Mouse (Mus musculus) liver, adult 2 months (tissue): ENCODE measurements around the gene Yars2. TPM values are rescaled to one million over a fixed set of nuclear protein-coding genes. Genes with fewer than 3 reads are reported as not detected.
"Not testable (repeated sequence)": the region's sequence is repeated elsewhere in the genome, so short reads cannot be mapped to it uniquely, and the experiment has no call there.

Source experiments
- DNase-seq: peaks from one replicate; pipeline ENCODE4 v3.0.0-alpha.2; 2011; ENCODE audit warnings: low read depth, low spot score; ENCODE audit errors: extremely low read depth
- H3K27ac ChIP-seq: fragments of 200-500 bp; replicated peaks from 2 replicates; pipeline ENCODE4 v1.5.1; 2012; ENCODE audit warnings: low read depth, mild to moderate bottlenecking, control low read depth, inconsistent platforms, low read length; ENCODE audit not compliant: insufficient read depth
- H3K27me3 ChIP-seq: fragments of 200-500 bp; 2 replicates; pipeline ENCODE4 v1.6.1; 2012; ENCODE audit warnings: mild to moderate bottlenecking, moderate library complexity, low read length, inconsistent platforms; ENCODE audit not compliant: control insufficient read depth, insufficient read depth
- H3K36me3 ChIP-seq: fragments of 200-500 bp; 2 replicates; pipeline ENCODE4 v1.6.1; 2012; ENCODE audit warnings: low read length, inconsistent platforms; ENCODE audit not compliant: control insufficient read depth, insufficient read depth
- H3K4me1 ChIP-seq: fragments of 200-500 bp; 2 replicates; pipeline ENCODE4 v1.6.1; 2011; ENCODE audit warnings: low read length; ENCODE audit not compliant: control insufficient read depth, insufficient read depth
- H3K4me3 ChIP-seq: fragments of 200-500 bp; 2 replicates; pipeline ENCODE4 v1.5.1; 2011; ENCODE audit warnings: low read depth, mild to moderate bottlenecking, control low read depth, low read length, moderate library complexity; ENCODE audit not compliant: insufficient read depth
- H3K79me2 ChIP-seq: fragments of 200-500 bp; 2 replicates; pipeline ENCODE4 v1.6.1; 2012; ENCODE audit warnings: inconsistent platforms, mild to moderate bottlenecking, low read length, moderate library complexity; ENCODE audit not compliant: control insufficient read depth, insufficient read depth
- H3K9ac ChIP-seq: fragments of 200-500 bp; 2 replicates; pipeline ENCODE4 v1.6.1; 2012; ENCODE audit warnings: low read depth, mild to moderate bottlenecking, control low read depth, inconsistent platforms, low read length
- CTCF ChIP-seq: fragments of 200-500 bp; IDR thresholded peaks from 2 replicates; pipeline ENCODE4 v1.5.1; 2011; ENCODE audit warnings: low read depth, low read length, control low read depth
- POLR2A ChIP-seq: fragments of 200-500 bp; IDR thresholded peaks from 2 replicates; pipeline ENCODE4 v1.6.1; 2011; ENCODE audit warnings: low read length, control low read depth; ENCODE audit not compliant: insufficient read depth; ENCODE audit errors: extremely low read depth
- WGBS: fragments of 180-500 bp; shearing (Covaris S2); methylation state at CpG from one replicate; pipeline ENCODE4 v1.1.7; 2018; 5-methylcytosine and 5-hydroxymethylcytosine counted together
- polyA plus RNA-seq: library from polyadenylated mRNA; depleted of rRNA; stranded (reverse); fragments of >200 nt; gene quantifications from 2 replicates; pipeline ENCODE4 v1.2.3, GENCODE M21; 2012
- total RNA-seq: library from RNA; depleted of rRNA; stranded (reverse); fragments of >200 nt; gene quantifications from 2 replicates; pipeline ENCODE4 v1.2.3, GENCODE M21; 2014

Gene Yars2
- total and polyA plus RNA-seq, 2 experiments, result 17.5 to 28.0 TPM

DNA sequence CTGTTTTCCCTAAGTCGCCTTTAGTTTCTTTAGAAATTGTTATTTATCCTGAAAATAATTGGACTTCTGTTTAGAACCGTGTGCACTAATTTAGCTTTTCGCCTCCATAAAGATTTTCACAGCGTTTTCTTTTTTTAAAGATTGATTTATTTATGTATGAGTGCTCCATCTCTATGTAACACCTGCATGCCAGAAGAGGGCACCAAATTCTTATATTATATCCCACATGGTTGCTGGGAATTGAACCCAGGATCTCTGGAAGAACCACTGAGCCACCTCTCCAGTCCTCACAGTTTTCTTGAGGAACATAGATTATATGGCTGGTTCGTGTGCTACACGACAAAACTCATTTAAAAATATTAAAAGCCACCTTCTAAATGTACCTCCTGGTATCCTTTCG lies 1.1 kb downstream of the Yars2 start:
- peaks cover 4% of the 10 kb centered on the region; the same call in 1 of the 2 replicates for H3K4me1 ChIP-seq
- no peaks in the 10 kb centered on the region for H3K27me3 ChIP-seq
- DNase-seq, result no peak
- no peaks in the 10 kb centered on the region for H3K79me2 ChIP-seq
- WGBS, result 22% methylated on average over 7 of the region's 7 CpGs
- peaks cover 19% of the 10 kb centered on the region for H3K36me3 ChIP-seq
- H3K27ac ChIP-seq, result no peak overlapping the region
- H3K9ac ChIP-seq, result no peak overlapping the region
- no peak for TF ChIP-seq POLR2A
- no peak for TF ChIP-seq CTCF
- H3K4me3 ChIP-seq, result peak overlapping the region; percentile 89; the same call in 1 of the 2 replicates

DNA sequence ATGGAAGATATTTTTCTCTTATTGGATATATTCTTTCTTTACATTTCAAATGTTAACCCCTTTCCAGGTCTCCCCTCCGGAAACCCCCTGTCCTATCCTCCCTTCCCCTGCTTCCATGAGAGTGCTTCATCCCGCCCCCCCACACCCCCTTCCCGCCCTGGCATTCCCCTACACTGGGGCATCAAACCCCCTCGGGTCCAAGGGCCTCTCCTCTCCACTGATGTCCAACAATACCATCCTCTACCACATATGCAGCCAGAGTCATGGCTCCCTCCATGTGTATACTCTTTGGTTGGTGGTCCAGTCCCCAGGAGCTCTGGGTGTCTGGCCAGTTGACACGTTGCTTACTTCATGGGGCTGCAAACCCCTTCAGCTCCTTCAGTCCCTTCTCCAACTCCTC lies 8.6 kb downstream of the Yars2 start:
- H3K79me2 ChIP-seq, result no peaks in the 10 kb centered on the region
- no peak overlapping the region for H3K9ac ChIP-seq
- no peaks in the 10 kb centered on the region for H3K27me3 ChIP-seq
- TF ChIP-seq POLR2A (no peak), CTCF (no peak)
- no peak for DNase-seq
- H3K4me1 ChIP-seq, result no peaks in the 10 kb centered on the region
- H3K27ac ChIP-seq, result no peak overlapping the region
- no peak overlapping the region for H3K4me3 ChIP-seq
- 83% methylated on average over 5 of the region's 5 CpGs for WGBS
- peaks cover 44% of the 10 kb centered on the region for H3K36me3 ChIP-seq

DNA sequence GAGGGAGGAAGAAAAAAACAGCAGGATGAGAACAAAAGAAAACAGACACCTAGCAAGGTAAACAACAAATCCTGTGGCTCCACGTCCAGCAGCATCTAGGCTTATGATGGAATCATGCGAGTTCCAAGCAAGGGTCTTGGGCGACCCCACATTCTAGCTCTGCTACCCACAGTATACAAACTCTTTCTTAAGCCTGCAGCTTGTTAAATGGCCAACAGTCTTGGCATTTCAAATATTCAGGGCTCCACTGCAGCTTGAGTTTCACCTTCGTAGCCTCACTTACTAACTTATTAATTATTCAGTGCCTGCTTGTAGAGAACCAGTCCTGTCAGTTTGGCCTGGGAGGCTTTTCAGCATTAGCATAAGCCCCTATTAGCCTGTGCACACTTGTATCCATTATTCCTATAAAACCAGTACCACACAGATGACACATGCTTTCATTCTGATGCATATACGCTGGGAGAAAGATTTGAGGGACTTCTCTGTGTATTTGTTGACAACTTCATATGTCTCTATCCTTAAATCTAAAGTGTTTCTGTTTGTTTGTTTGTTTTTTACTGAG lies 23.1 kb downstream of the Yars2 start:
- Histone ChIP-seq H3K27ac (no peak overlapping the region), H3K79me2 (no peaks in the 10 kb centered on the region), H3K36me3 (peaks cover 53% of the 10 kb centered on the region), H3K4me3 (no peak overlapping the region), H3K4me1 (no peaks in the 10 kb centered on the region), H3K27me3 (no peaks in the 10 kb centered on the region), H3K9ac (no peak overlapping the region)
- no peak for DNase-seq
- 90% methylated on average over 5 of the region's 5 CpGs for WGBS
- TF ChIP-seq CTCF (no peak), POLR2A (no peak)

DNA sequence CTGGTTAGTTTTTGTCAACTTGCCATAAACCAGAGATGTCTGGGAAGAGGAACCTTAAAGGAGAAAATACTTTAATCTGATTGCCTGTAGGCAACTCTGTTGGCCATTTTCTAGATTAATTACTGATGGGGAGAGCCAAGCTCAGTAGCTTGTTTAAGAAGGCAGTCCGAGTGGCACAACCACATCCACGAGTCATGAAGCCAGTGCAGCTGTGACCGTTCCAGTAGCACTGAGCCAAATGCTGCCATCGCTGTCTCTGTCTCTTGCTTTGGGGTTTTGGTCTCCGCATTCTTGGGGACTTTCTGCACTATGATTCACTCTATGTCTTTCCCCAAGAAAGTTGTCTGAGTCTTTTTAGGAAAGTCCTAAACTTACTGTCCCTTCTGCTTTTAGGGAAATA lies 43.7 kb downstream of the Yars2 start:
- Histone ChIP-seq H3K27me3 (no peaks in the 10 kb centered on the region), H3K9ac (no peak overlapping the region), H3K79me2 (no peaks in the 10 kb centered on the region; the same call in 1 of the 2 replicates), H3K36me3 (peaks cover 16% of the 10 kb centered on the region), H3K27ac (no peak overlapping the region), H3K4me3 (no peak overlapping the region), H3K4me1 (no peaks in the 10 kb centered on the region)
- 93% methylated on average over 5 of the region's 5 CpGs for WGBS
- no peak for DNase-seq
- TF ChIP-seq POLR2A (no peak), CTCF (no peak)

DNA sequence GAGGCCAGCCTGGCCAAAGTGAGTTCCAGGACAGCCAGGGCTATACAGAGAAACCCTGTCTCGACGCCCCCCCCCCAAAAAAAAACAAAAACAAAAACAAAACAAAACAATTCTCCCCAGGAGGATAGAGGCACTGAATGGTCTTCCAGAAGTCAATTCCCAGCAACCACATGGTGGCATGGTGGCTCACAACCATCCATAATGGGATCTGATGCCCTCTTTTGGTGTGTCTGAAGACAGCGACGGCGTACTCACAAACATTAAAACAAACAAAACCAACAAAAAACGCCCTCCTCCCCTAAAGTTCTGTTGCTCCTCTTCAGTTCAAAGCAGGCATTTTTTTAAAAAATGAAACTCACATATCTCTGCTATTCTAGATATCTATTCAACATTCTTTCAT lies 55.1 kb downstream of the Yars2 start:
- H3K4me1 ChIP-seq, result peaks cover 6% of the 10 kb centered on the region; the same call in 1 of the 2 replicates
- H3K27ac ChIP-seq, result 0 out of 2 replicates have a peak overlapping the region, but pooled peaks have one; percentile 21
- H3K27me3 ChIP-seq, result no peaks in the 10 kb centered on the region
- no peaks in the 10 kb centered on the region for H3K36me3 ChIP-seq
- H3K9ac ChIP-seq, result peak overlapping the region; percentile 38; the same call in 1 of the 2 replicates
- WGBS, result 2% methylated on average over 6 of the region's 6 CpGs
- peak overlapping the region; percentile 97 for H3K4me3 ChIP-seq
- TF ChIP-seq POLR2A (no peak), CTCF (no peak)
- no peak for DNase-seq
- H3K79me2 ChIP-seq, result peaks cover 8% of the 10 kb centered on the region; the same call in 1 of the 2 replicates

DNA sequence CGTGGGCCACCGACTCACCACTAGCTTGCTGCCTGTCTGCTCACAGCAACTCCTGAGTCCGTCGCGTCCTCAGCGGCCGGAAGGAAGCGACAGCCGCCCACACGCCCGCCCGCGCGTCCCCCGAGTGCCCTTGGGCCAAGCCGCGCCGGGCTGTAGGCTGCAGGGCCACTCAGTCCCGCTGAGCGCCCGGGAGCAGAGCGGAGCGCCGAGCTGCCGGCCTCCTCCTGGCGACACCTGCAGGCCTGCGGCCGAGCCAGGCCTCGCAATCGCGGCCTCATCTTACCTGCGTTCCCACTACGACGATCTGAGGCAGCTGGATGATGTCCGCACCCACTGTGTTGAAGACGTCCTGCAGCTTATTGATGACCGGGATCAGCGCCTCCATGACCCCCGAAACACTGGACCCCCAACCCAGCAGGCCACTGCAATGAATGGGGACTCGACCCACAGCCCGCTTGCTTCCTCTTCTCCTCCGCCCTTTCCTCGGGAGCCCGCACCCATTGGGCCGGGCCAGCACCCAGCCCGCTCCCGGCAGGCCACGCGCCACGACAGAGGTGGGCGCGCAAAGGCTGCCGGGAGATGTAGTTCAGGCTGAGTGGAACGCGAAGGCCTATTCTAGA lies 55.8 kb downstream of the Yars2 start, which contains the start of gene Dnm1l:
Dnm1l (minus strand) TSS at position 479 of the 620 bp plus-strand sequence.
- peak; percentile 24; the same call in 1 of the 2 replicates for TF ChIP-seq CTCF
- TF ChIP-seq POLR2A, result peak; percentile 64; the same call in 1 of the 2 replicates
- H3K9ac ChIP-seq, result peak within 1 kb of the TSS; percentile 86
- peaks cover 7% of the 10 kb centered on the region; the same call in 1 of the 2 replicates for H3K79me2 ChIP-seq
- WGBS, result under 1% methylated on average over 55 of the region's 55 CpGs
- H3K4me3 ChIP-seq, result peak within 1 kb of the TSS; percentile 97
- no peaks in the 10 kb centered on the region for H3K27me3 ChIP-seq
- H3K36me3 ChIP-seq, result no peaks in the 10 kb centered on the region
- H3K27ac ChIP-seq, result peak within 1 kb of the TSS; percentile 69
- peak; percentile 86 for DNase-seq
- H3K4me1 ChIP-seq, result peaks cover 6% of the 10 kb centered on the region; the same call in 1 of the 2 replicates

DNA sequence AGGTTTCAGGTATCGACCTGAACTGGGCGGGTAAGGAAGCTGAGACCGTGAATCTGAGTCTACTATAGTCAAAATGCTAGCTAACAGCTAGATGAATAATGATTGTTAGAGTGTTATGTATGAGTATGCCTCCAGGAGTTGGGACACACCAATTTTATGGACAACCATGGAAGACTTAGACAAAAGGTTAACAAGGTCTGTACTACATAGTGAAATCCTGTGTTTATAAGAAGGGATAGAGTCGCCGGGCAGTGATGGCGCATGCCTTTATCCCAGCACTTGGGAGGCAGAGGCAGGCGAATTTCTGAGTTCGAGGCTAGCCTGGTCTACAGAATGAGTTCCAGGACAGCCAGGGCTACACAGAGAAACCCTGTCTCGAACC lies 56.3 kb downstream of the Yars2 start:
- WGBS, result 49% methylated on average over 9 of the region's 9 CpGs
- not testable (repeated sequence) for H3K79me2 ChIP-seq, H3K27ac ChIP-seq, H3K9ac ChIP-seq, H3K27me3 ChIP-seq, DNase-seq, H3K36me3 ChIP-seq, H3K4me1 ChIP-seq
- peak overlapping the region; percentile 14; the same call in 1 of the 2 replicates for H3K4me3 ChIP-seq
